Mouse (Mus musculus): ENCODE measurements at regions not wholly inside any gene's neighbourhood (a gene's known extent, or its start where the extent isn't known, plus 50 kb on each side); places are given as distances from the start of the nearest gene placed in this dataset.

DNA sequence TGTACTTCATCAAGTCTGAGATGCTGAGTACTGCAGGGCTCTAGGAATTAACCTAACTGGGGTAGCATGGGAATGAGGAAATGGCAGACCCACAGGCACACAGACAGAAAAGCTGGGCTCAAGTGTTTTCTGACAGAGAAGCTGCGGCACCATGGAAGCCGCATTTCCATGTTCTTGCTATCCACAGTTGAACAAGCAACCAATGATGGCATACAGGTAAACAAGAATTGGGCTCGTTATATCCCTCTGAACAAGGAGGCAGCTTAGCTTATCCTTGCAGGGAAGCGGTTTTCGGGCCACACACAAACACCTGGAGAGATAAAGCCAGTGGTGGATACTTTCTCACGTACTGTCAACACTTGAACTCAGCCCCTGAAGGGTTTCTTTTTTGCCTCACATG, 246.4 kb upstream of the Hs6st1 start:
- TF ChIP-seq CTCF (conservative IDR thresholded peaks at IDR 0.05; ENCODE audit: low read length) (no peak), POU5F1 (IDR thresholded peaks at IDR 0.05; ENCODE audit: borderline replicate concordance, low read length) (no peak), NANOG (IDR thresholded peaks at IDR 0.05; ENCODE audit: borderline replicate concordance, low read length) (no peak)

Data from E14TG2a.4 (cell line).